Mouse (Mus musculus) retina, postnatal 1 day (tissue): ENCODE measurements at regions not wholly inside any gene's neighbourhood (a gene's known extent, or its start where the extent isn't known, plus 50 kb on each side); places are given as distances from the start of the nearest gene placed in this dataset.

Source experiments
- DNase-seq: peaks from one replicate; pipeline ENCODE4 v3.0.0-alpha.2; 2012

DNA sequence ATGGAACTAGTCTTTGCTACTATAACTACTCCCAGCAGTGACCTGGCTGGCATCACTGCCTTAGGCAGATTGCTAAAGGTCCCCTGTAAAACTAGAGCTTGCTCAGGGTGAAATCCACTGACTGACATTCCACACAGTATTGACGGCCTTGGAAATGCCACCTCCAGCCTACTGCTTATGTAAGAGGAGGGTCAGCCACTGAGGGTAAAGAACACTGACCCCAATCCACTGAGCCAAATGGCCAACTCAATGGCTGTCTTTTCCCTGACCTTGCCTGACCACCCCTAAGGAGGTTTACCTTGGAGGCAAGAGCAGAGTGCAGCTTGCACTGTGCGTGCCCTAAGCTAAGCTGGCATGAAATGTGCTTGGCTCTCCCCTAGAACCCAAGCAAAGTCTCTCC lies 216.0 kb upstream of the Foxq1 start:
- no peak for DNase-seq

DNA sequence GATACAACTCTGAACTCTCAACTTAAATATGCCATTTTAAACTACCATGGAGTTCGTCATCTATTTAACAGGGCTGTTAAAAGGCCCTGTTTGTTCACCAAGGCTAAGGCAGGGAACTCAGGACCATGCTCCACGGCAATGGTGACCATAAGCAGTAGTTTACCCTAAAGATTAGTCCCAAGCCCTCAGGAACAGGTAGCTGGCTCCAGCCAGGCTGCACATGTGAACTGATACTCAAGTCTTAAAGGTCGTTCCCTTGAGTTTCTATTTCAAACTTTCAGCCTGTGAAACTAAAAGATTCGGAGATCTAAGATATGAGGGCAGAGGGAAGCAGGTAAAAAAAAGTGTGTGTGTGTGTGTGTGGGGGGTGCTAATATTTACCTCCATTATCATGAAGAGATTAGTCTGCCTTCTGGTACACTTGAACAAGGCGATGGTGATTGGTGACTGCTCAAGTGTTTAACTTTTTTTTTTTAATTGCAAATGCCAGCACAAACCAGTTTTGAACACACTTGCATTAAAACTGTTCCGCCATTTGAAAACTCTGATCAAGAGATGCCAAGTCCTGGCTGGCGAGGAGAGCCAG lies 215.5 kb upstream of the Foxq1 start:
- no peak for DNase-seq

DNA sequence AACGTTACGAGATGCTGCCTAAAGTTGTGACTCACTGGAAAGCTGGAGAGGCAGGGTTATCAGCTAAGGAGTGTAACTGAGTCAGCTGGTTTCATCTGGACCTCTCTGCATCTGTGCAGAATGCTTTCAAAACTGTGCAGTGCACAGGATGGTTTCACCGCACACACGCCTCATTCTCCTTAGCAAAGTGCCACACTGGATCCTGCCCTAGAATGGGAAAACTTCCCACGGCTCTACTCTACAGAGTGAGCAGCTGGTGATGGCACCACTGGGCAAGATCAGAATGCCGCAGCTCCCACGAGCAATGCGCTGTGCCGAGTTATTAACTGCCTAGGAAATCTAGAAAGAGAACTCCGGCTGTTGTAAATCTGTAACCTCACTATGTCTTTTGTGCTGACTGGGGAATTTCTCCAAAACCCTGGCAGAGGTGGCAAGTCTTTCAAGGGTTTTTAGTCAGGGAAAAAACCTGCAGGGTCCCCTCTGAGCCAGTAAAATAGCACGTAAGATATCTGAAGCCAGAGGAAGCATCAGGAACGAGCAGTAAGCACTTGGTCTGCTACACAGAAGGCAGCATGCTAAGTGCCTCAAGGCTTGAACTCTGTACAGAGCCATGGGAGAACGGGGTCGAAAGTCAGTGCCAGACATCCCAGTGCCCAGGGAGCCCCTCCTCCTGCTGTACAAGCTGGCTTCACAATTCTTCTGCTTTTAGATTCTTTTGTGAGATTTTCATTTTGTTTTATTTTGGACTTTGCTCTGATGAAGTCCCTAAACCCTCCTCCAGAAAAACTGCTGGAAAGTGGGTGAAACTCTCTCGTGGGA lies 214.4 kb upstream of the Foxq1 start:
- DNase-seq: no peak

DNA sequence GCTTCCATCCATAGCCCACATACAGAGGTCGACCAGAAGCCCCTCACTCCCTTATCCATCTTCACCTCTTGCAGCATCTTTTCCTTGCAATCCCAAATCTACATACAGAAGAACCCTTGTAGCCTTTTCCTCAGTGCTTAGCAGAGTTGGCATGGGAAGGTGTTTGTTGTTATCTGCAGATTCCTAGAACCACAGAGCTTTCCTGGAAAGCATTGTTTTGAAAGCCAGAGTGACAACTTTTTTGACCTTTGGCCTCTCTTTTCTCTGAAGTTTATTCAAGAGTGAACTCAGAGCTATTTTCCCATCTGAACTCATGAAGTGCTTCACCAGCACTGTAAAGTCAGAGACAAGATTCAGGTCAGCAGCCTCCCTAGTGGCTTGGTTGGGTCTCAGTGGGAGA lies 209.7 kb upstream of the Foxq1 start:
- DNase-seq: no peak

- no peak for DNase-seq
These were observed 208.9 kb upstream of the Foxq1 start for GRCm38 (mm10) chr13:31347000-31347399.

DNA sequence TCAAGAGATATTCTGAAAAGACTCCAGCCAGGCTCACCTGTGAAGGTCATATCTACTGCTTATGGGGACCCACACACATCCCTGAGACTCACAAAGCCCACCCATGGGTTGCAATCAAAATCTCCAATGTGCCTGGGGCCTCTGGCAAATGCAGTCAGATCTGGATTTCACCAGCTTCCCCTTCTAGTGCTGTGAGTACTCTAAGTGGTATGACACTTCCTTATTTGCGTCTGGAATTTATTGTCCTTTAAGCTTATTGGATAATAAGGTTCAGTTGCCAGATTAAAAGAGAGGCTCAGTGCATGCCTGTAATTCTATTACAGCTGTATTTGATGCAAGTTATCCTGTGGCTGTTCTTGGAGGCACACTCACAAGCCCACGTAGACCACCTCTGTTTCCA lies 206.3 kb upstream of the Foxq1 start:
- DNase-seq: no peak

GRCm38 (mm10) chr13:31351481-31351880 lies 204.5 kb upstream of the Foxq1 start:
- DNase-seq: no peak

- no peak for DNase-seq
These were observed 203.1 kb upstream of the Foxq1 start for GRCm38 (mm10) chr13:31352825-31353224.

GRCm38 (mm10) chr13:31359353-31359752 lies 196.6 kb upstream of the Foxq1 start:
- no peak for DNase-seq

DNA sequence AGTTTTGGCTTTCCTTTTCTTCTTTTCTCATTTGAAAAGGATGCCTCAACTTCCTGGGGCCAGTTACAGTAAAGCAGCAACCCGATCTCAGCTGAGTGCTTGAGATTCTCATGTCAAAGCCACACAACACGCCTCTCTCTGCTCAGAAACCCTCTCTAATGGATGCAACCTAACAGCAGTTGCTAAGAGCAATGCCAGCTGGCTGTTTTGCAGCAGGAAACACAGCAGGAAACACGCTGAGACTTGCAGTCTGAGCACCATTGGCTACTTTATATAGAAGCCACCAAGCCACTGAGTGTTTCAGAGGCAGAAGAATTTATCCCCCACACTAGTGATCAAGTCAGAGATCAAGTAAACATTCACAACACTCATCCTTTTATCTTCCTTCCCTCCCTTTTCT lies 193.5 kb upstream of the Foxq1 start:
- no peak for DNase-seq

DNA sequence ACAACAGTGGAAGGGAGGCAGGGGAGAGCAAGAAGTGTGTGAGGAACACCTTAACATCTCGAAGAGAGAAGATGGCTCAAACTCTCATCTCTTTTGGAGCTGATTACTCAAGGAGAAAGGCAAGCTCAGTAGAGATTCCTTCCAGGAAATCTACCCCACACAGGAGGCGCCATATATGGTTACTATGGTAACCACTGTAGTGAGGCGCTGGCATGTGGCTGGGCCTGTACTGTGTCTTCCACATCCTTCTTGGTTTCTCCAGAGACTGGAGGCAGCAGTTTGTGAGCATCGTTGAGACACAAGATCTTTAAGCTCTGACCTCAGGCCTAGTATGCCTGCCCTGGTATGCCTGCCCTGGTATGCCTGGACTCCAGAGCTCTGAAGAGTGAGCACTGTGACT lies 191.6 kb upstream of the Foxq1 start:
- DNase-seq: no peak

DNA sequence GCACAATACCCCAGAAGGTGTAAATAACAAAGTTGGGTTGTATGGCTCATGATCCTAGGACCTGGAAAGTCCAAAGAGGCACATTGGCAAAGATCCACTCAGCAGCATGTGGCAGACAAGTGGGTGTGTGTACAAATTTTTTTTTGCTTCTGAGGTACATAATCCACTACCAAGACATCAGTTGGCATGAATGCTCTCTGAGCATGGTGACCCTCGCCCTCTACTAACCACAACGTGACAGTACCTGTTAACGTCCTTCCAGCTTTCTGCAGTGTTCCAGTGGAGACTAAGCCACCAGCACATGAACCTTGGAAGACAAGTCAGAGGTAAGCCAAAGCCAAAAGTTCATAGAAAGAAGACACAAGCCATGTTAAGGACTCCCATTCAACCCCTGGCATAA lies 188.7 kb upstream of the Foxq1 start:
- DNase-seq: no peak

- DNase-seq: no peak
These were observed 186.8 kb upstream of the Foxq1 start for GRCm38 (mm10) chr13:31369182-31369581.

- no peak for DNase-seq
These were observed 185.1 kb upstream of the Foxq1 start for GRCm38 (mm10) chr13:31370873-31371272.

DNA sequence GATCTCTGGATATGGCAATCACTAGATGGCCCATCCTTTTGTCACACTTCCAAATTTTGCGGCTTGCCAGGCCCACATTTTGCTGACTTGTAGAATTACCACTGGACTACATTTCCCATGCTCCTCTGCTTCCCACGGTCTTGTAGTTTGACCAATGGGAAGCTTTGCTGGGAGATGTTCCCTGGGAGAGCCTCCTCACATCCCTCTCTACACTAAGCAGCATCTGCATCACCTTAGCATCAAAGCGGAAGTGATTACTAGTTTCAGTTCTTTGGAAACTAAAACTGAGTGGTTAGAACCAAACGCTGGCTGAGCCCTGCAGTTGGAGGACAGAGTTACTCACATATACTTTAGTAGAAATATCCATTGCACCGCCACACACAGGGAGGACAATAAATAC lies 181.9 kb upstream of the Foxq1 start:
- peak; percentile 28 for DNase-seq

DNA sequence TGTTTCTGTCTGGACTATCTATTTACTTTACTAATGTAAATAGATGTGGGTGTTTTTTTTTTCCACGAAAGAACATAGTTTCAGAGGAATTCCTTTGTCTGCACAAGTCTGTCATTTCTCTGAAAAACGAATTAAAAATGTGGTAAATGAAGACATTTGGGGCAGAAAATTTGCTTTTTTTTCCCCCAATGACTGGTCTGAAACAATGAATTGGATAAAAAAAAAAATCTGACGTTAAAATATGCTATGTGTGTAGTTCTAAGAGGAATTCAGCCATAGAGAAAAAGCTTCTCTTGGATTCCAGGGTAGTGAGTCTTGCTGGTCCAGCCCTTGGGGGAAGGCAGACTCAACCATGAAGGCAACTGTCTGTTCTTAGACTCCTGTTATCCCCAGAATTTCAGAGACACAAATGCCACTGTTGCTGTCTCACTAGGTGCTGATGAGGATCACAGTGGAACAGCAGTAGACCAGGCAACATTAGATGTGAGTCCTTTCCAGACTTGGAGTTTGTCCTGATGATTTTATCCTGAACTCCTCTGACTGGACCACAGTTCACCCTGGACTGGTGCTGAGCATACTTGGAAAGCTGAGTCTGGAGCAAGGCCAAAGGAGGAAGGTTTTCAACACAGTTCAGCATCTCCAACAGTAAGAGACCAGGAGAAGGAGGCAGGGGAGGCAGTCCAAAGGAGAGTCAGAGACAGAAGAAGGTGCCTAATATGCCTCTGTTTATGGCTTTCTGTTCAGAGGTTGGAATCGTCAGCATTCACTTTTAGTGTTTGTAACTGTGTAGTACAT lies 162.3 kb upstream of the Foxq1 start:
- DNase-seq: no peak

- DNase-seq: peak; percentile 13
These were observed 159.6 kb upstream of the Foxq1 start for GRCm38 (mm10) chr13:31396216-31396910.

GRCm38 (mm10) chr13:31397246-31397645 lies 158.7 kb upstream of the Foxq1 start:
- DNase-seq: peak; percentile 28

GRCm38 (mm10) chr13:31400401-31400800 lies 155.5 kb upstream of the Foxq1 start:
- DNase-seq: no peak

DNA sequence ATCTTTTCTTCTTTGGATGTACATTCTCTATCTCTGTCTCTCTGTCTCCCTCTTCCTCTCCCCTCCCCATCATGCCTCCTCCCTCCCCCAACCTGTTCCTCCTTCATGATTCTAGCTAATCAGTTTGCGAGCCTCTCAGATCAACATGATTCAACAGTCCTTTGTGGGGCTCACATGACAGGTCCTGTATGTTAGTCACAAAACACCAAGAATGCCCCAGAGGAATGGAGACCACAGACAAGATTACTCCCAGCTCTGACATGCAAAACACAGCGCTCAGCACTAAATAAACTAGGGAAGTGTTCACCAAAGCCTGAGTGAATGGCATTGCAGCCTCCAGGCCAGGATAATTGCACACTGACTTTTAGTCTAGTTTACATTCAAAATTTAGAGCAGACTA lies 150.6 kb upstream of the Foxq1 start:
- no peak for DNase-seq

- peak; percentile 77 for DNase-seq
These were observed 147.4 kb upstream of the Foxq1 start for GRCm38 (mm10) chr13:31408439-31409122.

DNA sequence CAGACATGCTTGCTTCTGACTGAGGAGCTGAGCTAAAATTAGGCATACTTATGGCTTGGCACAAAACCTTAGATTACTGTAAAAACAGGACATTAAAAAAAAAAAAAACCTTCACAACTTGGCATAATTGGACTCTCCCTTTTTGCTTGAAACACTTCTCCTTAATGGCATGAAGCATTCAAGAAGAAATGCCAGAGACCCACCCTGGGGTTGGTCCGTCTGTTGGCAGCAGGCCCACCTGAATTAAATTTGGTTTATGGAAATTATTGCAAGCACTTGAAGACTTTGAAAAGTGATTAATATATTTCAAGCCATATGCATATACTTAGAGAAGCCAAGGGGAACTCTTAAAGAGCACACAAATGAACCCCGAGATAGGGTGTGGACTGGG lies 146.8 kb upstream of the Foxq1 start:
- DNase-seq: no peak

- DNase-seq: no peak
These were observed 134.4 kb upstream of the Foxq1 start for GRCm38 (mm10) chr13:31421556-31421955.
